Mouse (Mus musculus) retina, embryonic 14.5 days (tissue): ENCODE measurements around the gene Hnrnpa0.
"Not testable (repeated sequence)": the region's sequence is repeated elsewhere in the genome, so short reads cannot be mapped to it uniquely, and the experiment has no call there.

Source experiments
- DNase-seq: peaks from one replicate; pipeline ENCODE4 v3.0.0-alpha.2; 2015; ENCODE audit warnings: low spot score

Gene Hnrnpa0

GRCm38 (mm10) chr13:58128396-58128767, at the start of gene Hnrnpa0:
Gene Hnrnpa0 (minus strand): TSS chr13:58128556.
- DNase-seq: peak; percentile 97

GRCm38 (mm10) chr13:58177511-58178208, 49.3 kb upstream of the Hnrnpa0 start:
- no peak for DNase-seq

- no peak for DNase-seq
Observed at GRCm38 (mm10) chr13:58176105-58176504, 47.7 kb upstream of the Hnrnpa0 start.

GRCm38 (mm10) chr13:58168119-58168518, 39.8 kb upstream of the Hnrnpa0 start:
- DNase-seq: no peak

GRCm38 (mm10) chr13:58163343-58163742, 35.0 kb upstream of the Hnrnpa0 start:
- no peak for DNase-seq

GRCm38 (mm10) chr13:58160761-58161160, 32.4 kb upstream of the Hnrnpa0 start:
- DNase-seq: no peak

- DNase-seq: peak; percentile 94
Observed at GRCm38 (mm10) chr13:58158099-58158912, 29.9 kb upstream of the Hnrnpa0 start.

- DNase-seq: peak; percentile 91
Observed at GRCm38 (mm10) chr13:58157447-58158098, 29.2 kb upstream of the Hnrnpa0 start, which contains the start of gene Idnk. Gene Idnk (plus strand): TSS chr13:58157649.

GRCm38 (mm10) chr13:58157036-58157435, 28.7 kb upstream of the Hnrnpa0 start:
- peak; percentile 8 for DNase-seq

- DNase-seq: no peak
Observed at GRCm38 (mm10) chr13:58156031-58156430, 27.7 kb upstream of the Hnrnpa0 start.

GRCm38 (mm10) chr13:58150442-58150841, 22.1 kb upstream of the Hnrnpa0 start:
- no peak for DNase-seq

GRCm38 (mm10) chr13:58149629-58150028, 21.3 kb upstream of the Hnrnpa0 start:
- no peak for DNase-seq

GRCm38 (mm10) chr13:58149033-58149558, 20.7 kb upstream of the Hnrnpa0 start:
- peak; percentile 73 for DNase-seq

GRCm38 (mm10) chr13:58148256-58148831, 20.0 kb upstream of the Hnrnpa0 start:
- peak; percentile 86 for DNase-seq

- DNase-seq: no peak
Observed at GRCm38 (mm10) chr13:58147760-58148159, 19.4 kb upstream of the Hnrnpa0 start.

- not testable (repeated sequence) for DNase-seq
Observed at GRCm38 (mm10) chr13:58146603-58147002, 18.2 kb upstream of the Hnrnpa0 start.

GRCm38 (mm10) chr13:58131692-58132091, 3.3 kb upstream of the Hnrnpa0 start:
- no peak for DNase-seq

GRCm38 (mm10) chr13:58129687-58130246, 1.4 kb upstream of the Hnrnpa0 start:
- no peak for DNase-seq

- peak; percentile 96 for DNase-seq
Observed at GRCm38 (mm10) chr13:58128768-58129671, 664 bp upstream of the Hnrnpa0 start.

GRCm38 (mm10) chr13:58127766-58128361, 492 bp downstream of the Hnrnpa0 start:
- DNase-seq: peak; percentile 53
